Mouse (Mus musculus) testis, postnatal 14 days (tissue): ENCODE measurements around the gene Vmn1r193.
"Not testable (repeated sequence)": the region's sequence is repeated elsewhere in the genome, so short reads cannot be mapped to it uniquely, and the experiment has no call there.

Source experiments
- DNase-seq: peaks from one replicate; pipeline ENCODE4 v3.0.0; 2021; ENCODE audit warnings: low spot score

The Vmn1r193 gene

GRCm38 (mm10) chr13:22223060-22223459 is at the start of gene Vmn1r193:
Gene Vmn1r193 (minus strand): TSS chr13:22223160.
- not testable (repeated sequence) for DNase-seq

GRCm38 (mm10) chr13:22271721-22272120 is 48.8 kb upstream of the Vmn1r193 start:
- DNase-seq: no peak

- DNase-seq: not testable (repeated sequence)
Observed at GRCm38 (mm10) chr13:22270222-22270621, 47.3 kb upstream of the Vmn1r193 start, which contains the start of gene Vmn1r195. Gene Vmn1r195 (plus strand): TSS chr13:22270522.

GRCm38 (mm10) chr13:22243915-22244314 is 21.0 kb upstream of the Vmn1r193 start, which contains the start of gene Vmn1r194:
Gene Vmn1r194 (plus strand): TSS chr13:22244215.
- DNase-seq: no peak

GRCm38 (mm10) chr13:22192756-22193155 is 30.2 kb downstream of the Vmn1r193 start:
- DNase-seq: not testable (repeated sequence)

- DNase-seq: no peak
Observed at GRCm38 (mm10) chr13:22191041-22191440, 31.9 kb downstream of the Vmn1r193 start, which contains the start of gene Vmn1r192. Gene Vmn1r192 (minus strand): TSS chr13:22191141.

GRCm38 (mm10) chr13:22190385-22190784 is 32.6 kb downstream of the Vmn1r193 start:
- no peak for DNase-seq

- DNase-seq: no peak
Observed at GRCm38 (mm10) chr13:22189313-22189712, 33.6 kb downstream of the Vmn1r193 start.

- no peak for DNase-seq
Observed at GRCm38 (mm10) chr13:22183869-22184268, 39.1 kb downstream of the Vmn1r193 start, which contains the start of gene Vmn1r191. Gene Vmn1r191 (minus strand): TSS chr13:22183969.

- DNase-seq: no peak
Observed at GRCm38 (mm10) chr13:22168416-22168815, 54.5 kb downstream of the Vmn1r193 start.
